Mouse (Mus musculus) hindbrain, embryonic 13.5 days (tissue): Measurements from ENCODE around the gene Pkd1l2. TPM values are rescaled to one million over a fixed set of nuclear protein-coding genes. Genes with fewer than 3 reads are reported as not detected.

Source experiments
- ATAC-seq: fragments of 200-750 bp; cut with Nextera tagmentation; 2 replicates; pipeline ENCODE4 v1.8.0; 2017; ENCODE audit warnings: moderate TSS enrichment; ENCODE audit not compliant: low FRiP score
- H3K27ac ChIP-seq: fragments of 300-500 bp; sonication (generic); 2 replicates; pipeline ENCODE4 v1.5.1; 2015; ENCODE audit warnings: inconsistent platforms, mild to moderate bottlenecking, moderate library complexity
- H3K27me3 ChIP-seq: fragments of 300-500 bp; sonication (generic); 2 replicates; pipeline ENCODE4 v1.6.1; 2015; ENCODE audit warnings: mild to moderate bottlenecking, inconsistent platforms
- H3K36me3 ChIP-seq: fragments of 300-500 bp; sonication (generic); 2 replicates; pipeline ENCODE4 v1.6.1; 2015; ENCODE audit warnings: mild to moderate bottlenecking, inconsistent platforms
- H3K4me1 ChIP-seq: fragments of 300-500 bp; sonication (generic); replicated peaks from 2 replicates; pipeline ENCODE4 v1.6.1; 2015; ENCODE audit warnings: inconsistent platforms
- H3K4me2 ChIP-seq: fragments of 300-500 bp; sonication (generic); 2 replicates; pipeline ENCODE4 v1.6.1; 2015; ENCODE audit warnings: inconsistent platforms, mild to moderate bottlenecking, moderate library complexity
- H3K4me3 ChIP-seq: fragments of 300-500 bp; sonication (generic); 2 replicates; pipeline ENCODE4 v1.5.1; 2015; ENCODE audit warnings: mild to moderate bottlenecking, inconsistent platforms
- H3K9ac ChIP-seq: fragments of 300-500 bp; sonication (generic); 2 replicates; pipeline ENCODE4 v1.6.1; 2015; ENCODE audit warnings: mild to moderate bottlenecking, inconsistent platforms
- H3K9me3 ChIP-seq: fragments of 300-500 bp; sonication (generic); 2 replicates; pipeline ENCODE4 v1.6.1; 2016; ENCODE audit warnings: inconsistent platforms
- WGBS: fragments of 180-500 bp; shearing (Covaris S2); methylation state at CpG from one replicate; pipeline ENCODE4 v1.1.7; 2015; 5-methylcytosine and 5-hydroxymethylcytosine counted together
- polyA plus RNA-seq: library from polyadenylated mRNA; unstranded; fragments of >200 nt; fragmentation: Nextera tagmentation; extraction: Ambion mirVana; gene quantifications from 2 replicates; pipeline ENCODE4 v1.2.1, GENCODE M21; 2015

Gene Pkd1l2
- polyA plus RNA-seq, 1 experiment from 2014 or later, result 0.03 TPM

DNA sequence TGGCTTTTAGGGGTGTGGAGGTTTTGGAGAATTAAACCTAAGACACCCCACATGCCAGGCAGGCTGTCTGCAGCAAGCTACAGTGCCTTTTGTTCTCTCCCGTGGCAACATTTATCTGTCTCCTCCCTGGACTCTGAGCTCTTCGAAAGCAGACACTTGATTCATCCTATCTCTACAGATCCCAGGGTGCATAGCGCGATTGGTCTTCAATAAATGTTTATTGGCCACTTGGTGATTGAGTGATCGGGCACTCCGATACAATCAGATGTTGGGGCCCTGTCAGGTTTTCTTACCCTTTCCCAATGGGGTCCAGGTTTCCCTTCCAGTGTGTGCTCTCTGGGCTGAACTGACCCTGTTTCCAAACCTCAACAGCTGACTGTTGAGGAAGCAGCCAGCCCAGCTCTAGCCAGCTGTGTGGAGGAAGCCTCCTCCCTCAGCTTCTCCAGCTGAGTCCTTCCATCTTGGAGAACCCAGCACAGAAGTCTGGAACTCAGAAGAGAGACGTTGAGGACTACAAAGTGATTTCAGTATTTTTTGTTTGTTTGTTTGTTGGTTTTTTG, 3.8 kb downstream of the Pkd1l2 start:
- ATAC-seq, result no peak
- Histone ChIP-seq H3K4me2 (no peak overlapping the region), H3K27ac (no peak overlapping the region), H3K4me3 (no peak overlapping the region), H3K4me1 (no peaks in the 10 kb centered on the region), H3K9ac (no peak overlapping the region), H3K9me3 (no peaks in the 10 kb centered on the region), H3K36me3 (no peaks in the 10 kb centered on the region), H3K27me3 (no peaks in the 10 kb centered on the region)
- WGBS, result 79% methylated on average over 7 of the region's 7 CpGs

DNA sequence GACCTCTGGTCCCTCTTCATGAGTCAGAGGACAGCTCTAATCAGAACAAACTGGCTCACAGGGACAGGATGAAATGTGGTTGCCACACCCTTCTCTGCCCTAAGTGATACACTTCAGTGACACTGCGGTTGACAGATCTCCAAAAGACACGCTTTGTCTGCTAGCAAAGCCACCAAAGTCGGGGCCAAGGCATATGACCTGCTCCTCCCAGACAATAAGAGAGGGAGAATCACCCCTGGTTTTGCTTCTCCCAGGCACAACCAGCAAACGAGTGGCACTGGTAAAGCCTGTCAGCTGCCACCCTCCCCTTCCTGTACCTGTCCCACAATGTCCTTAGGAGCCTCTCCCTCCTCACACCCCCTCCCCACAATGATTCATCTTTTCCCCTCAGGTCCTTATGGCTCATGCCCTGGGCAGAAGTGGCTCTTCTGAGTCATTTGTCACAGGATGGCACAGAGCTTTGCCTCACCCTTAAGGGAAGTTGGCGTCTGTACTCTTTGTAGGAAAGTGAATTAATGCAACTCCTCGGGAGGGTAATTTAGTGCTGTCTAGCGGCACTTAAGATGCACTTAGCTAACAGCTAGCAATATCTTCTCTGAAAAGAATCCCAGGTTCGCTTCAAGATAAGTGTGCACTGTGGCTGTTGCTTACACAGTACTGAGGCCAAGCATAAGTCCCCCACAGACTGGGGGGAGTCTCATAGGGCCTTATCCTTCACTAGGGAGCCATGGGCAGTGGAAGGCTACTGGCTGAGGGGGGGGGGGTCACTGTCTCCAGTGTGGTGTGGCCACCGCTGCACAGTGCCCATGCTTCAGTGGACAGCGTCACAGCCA, 7.7 kb downstream of the Pkd1l2 start:
- Histone ChIP-seq H3K27ac (no peak overlapping the region), H3K27me3 (no peaks in the 10 kb centered on the region), H3K4me3 (no peak overlapping the region), H3K36me3 (no peaks in the 10 kb centered on the region), H3K9ac (no peak overlapping the region), H3K4me2 (no peak overlapping the region), H3K4me1 (no peaks in the 10 kb centered on the region), H3K9me3 (no peaks in the 10 kb centered on the region)
- no peak for ATAC-seq
- 77% methylated on average over 10 of the region's 10 CpGs for WGBS

DNA sequence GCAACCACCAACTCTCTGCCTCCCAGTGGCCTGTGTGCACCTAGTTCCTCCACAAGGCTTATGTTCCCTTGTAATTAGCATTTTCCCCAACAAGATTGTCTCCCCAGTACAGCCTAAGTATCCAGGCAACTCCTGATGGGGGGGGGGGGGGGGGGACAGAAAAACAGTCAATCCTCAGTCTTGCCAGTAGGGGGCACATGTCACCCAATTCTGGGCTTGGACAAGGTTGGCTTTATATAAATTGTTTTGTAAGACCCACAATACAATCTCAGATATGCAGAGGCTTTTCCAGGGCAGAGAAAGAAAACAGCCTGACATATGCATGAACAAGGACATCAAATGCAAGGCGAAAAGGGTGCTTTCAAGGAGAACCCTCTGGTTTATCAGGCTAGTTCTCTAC, 12.5 kb downstream of the Pkd1l2 start:
- H3K4me2 ChIP-seq, result no peak overlapping the region
- H3K9me3 ChIP-seq, result no peaks in the 10 kb centered on the region
- no peak overlapping the region for H3K4me3 ChIP-seq
- no peak overlapping the region for H3K9ac ChIP-seq
- WGBS, result 80% methylated on average over 1 of the region's 1 CpGs
- H3K36me3 ChIP-seq, result no peaks in the 10 kb centered on the region
- ATAC-seq, result no peak
- H3K4me1 ChIP-seq, result no peaks in the 10 kb centered on the region
- H3K27me3 ChIP-seq, result no peaks in the 10 kb centered on the region
- no peak overlapping the region for H3K27ac ChIP-seq

- Histone ChIP-seq H3K27me3 (no peaks in the 10 kb centered on the region), H3K9me3 (no peaks in the 10 kb centered on the region), H3K4me1 (no peaks in the 10 kb centered on the region), H3K4me3 (no peak overlapping the region), H3K9ac (no peak overlapping the region), H3K27ac (no peak overlapping the region), H3K36me3 (no peaks in the 10 kb centered on the region), H3K4me2 (no peak overlapping the region)
- WGBS, result 79% methylated on average over 13 of the region's 13 CpGs
- no peak for ATAC-seq
Measured at GRCm38 (mm10) chr8:117068294-117068693, 14.0 kb downstream of the Pkd1l2 start.

- Histone ChIP-seq H3K27me3 (no peaks in the 10 kb centered on the region), H3K4me1 (no peaks in the 10 kb centered on the region), H3K9ac (no peak overlapping the region), H3K27ac (no peak overlapping the region), H3K4me2 (no peak overlapping the region), H3K36me3 (no peaks in the 10 kb centered on the region), H3K4me3 (no peak overlapping the region), H3K9me3 (no peaks in the 10 kb centered on the region)
- 91% methylated on average over 11 of the region's 11 CpGs for WGBS
- no peak for ATAC-seq
Measured at GRCm38 (mm10) chr8:117067396-117067795, 14.9 kb downstream of the Pkd1l2 start.

DNA sequence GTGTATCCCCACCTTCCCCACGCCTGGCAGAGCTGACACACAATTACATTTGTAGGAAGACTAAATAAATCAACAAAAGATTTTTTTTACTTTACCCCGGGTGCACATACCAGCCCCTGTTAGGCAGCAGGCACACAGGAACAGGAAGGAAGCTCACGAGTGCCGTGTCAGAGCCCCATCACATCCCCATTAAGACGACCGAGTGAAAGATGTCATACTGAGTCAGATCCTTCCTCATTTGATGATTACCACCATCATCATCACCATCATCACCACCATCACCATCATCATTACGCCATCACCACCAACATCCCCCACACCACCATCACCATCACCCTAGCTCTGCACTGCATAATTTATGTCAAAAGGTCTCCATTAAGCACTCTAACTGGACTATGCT, 15.3 kb downstream of the Pkd1l2 start:
- H3K27me3 ChIP-seq, result no peaks in the 10 kb centered on the region
- 93% methylated on average over 7 of the region's 7 CpGs for WGBS
- no peak overlapping the region for H3K27ac ChIP-seq
- H3K36me3 ChIP-seq, result no peaks in the 10 kb centered on the region
- H3K4me2 ChIP-seq, result no peak overlapping the region
- no peaks in the 10 kb centered on the region for H3K4me1 ChIP-seq
- no peaks in the 10 kb centered on the region for H3K9me3 ChIP-seq
- no peak overlapping the region for H3K9ac ChIP-seq
- ATAC-seq, result no peak
- H3K4me3 ChIP-seq, result no peak overlapping the region

- no peak overlapping the region for H3K4me2 ChIP-seq
- H3K27ac ChIP-seq, result no peak overlapping the region
- H3K4me3 ChIP-seq, result no peak overlapping the region
- no peak overlapping the region for H3K9ac ChIP-seq
- no peaks in the 10 kb centered on the region for H3K36me3 ChIP-seq
- 0 out of 2 replicates have a peak, but pooled peaks cover 3% of the 10 kb centered on the region for H3K4me1 ChIP-seq
- ATAC-seq, result no peak
- no peaks in the 10 kb centered on the region for H3K27me3 ChIP-seq
- WGBS, result 58% methylated on average over 13 of the region's 13 CpGs
- no peaks in the 10 kb centered on the region for H3K9me3 ChIP-seq
Measured at GRCm38 (mm10) chr8:117061180-117061880, 20.9 kb downstream of the Pkd1l2 start.

GRCm38 (mm10) chr8:117060306-117060705, 21.9 kb downstream of the Pkd1l2 start:
- Histone ChIP-seq H3K4me3 (no peak overlapping the region), H3K9ac (no peak overlapping the region), H3K27me3 (peaks cover 2% of the 10 kb centered on the region; the same call in 1 of the 2 replicates), H3K4me1 (0 out of 2 replicates have a peak, but pooled peaks cover 3% of the 10 kb centered on the region), H3K36me3 (no peaks in the 10 kb centered on the region), H3K27ac (no peak overlapping the region), H3K9me3 (no peaks in the 10 kb centered on the region), H3K4me2 (no peak overlapping the region)
- 73% methylated on average over 13 of the region's 13 CpGs for WGBS
- no peak for ATAC-seq

GRCm38 (mm10) chr8:117059021-117059420, 23.2 kb downstream of the Pkd1l2 start:
- 71% methylated on average over 7 of the region's 7 CpGs for WGBS
- 0 out of 2 replicates have a peak, but pooled peaks cover 3% of the 10 kb centered on the region for H3K4me1 ChIP-seq
- H3K4me2 ChIP-seq, result no peak overlapping the region
- ATAC-seq, result no peak
- H3K9me3 ChIP-seq, result no peaks in the 10 kb centered on the region
- peaks cover 2% of the 10 kb centered on the region; the same call in 1 of the 2 replicates for H3K27me3 ChIP-seq
- no peaks in the 10 kb centered on the region for H3K36me3 ChIP-seq
- no peak overlapping the region for H3K27ac ChIP-seq
- no peak overlapping the region for H3K9ac ChIP-seq
- no peak overlapping the region for H3K4me3 ChIP-seq

DNA sequence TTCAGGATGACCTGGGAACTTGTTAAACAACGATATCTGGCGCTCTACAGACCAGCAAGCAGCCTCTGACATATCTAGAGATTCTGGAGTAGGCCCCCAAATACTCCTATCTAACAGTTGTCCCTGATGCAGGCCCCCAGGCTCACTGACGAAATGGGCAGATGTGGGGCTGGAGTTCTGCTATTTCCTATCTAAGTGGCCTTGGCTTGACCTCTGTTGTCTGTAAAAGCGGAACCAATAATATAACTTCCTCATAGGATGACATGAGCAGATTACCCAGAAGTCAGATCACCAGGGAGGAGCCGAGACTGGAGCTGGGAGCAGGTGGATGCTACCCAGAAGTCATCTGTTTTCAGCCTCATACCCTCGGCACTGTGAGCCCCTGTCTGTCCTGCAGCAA, 27.2 kb downstream of the Pkd1l2 start:
- H3K9ac ChIP-seq, result no peak overlapping the region
- WGBS, result 80% methylated on average over 6 of the region's 6 CpGs

GRCm38 (mm10) chr8:117054146-117054545, 28.1 kb downstream of the Pkd1l2 start:
- no peak for ATAC-seq
- Histone ChIP-seq H3K9me3 (no peaks in the 10 kb centered on the region), H3K4me3 (no peak overlapping the region), H3K36me3 (no peaks in the 10 kb centered on the region), H3K27ac (no peak overlapping the region), H3K9ac (no peak overlapping the region), H3K27me3 (peaks cover 2% of the 10 kb centered on the region; the same call in 1 of the 2 replicates), H3K4me1 (no peaks in the 10 kb centered on the region), H3K4me2 (no peak overlapping the region)
- WGBS, result 78% methylated on average over 3 of the region's 3 CpGs

More for the DNA sequence above, 27.2 kb downstream of the Pkd1l2 start:
- Histone ChIP-seq H3K27me3 (peaks cover 2% of the 10 kb centered on the region; the same call in 1 of the 2 replicates), H3K9me3 (no peaks in the 10 kb centered on the region), H3K27ac (no peak overlapping the region), H3K4me2 (no peak overlapping the region), H3K4me3 (no peak overlapping the region), H3K4me1 (no peaks in the 10 kb centered on the region), H3K36me3 (no peaks in the 10 kb centered on the region)
- ATAC-seq, result no peak
